Mouse (Mus musculus) midbrain, postnatal 0 days (tissue): Measurements from ENCODE around the gene Cdr2l. TPM values are rescaled to one million over a fixed set of nuclear protein-coding genes. Genes with fewer than 3 reads are reported as not detected.

Source experiments
- ATAC-seq: fragments of 200-750 bp; cut with Nextera tagmentation; 2 replicates; pipeline ENCODE4 v1.8.0; 2017; ENCODE audit warnings: moderate number of reproducible peaks, mild to moderate bottlenecking, moderate TSS enrichment, moderate library complexity; ENCODE audit not compliant: low FRiP score
- DNase-seq: peaks from one replicate; pipeline ENCODE4 v3.0.0-alpha.2; 2015; ENCODE audit warnings: low spot score
- H3K27ac ChIP-seq: fragments of 300-500 bp; sonication (generic); 2 replicates; pipeline ENCODE4 v1.5.1; 2014; ENCODE audit warnings: low read depth, mild to moderate bottlenecking, low read length, mixed read lengths
- H3K27me3 ChIP-seq: fragments of 300-500 bp; sonication (generic); 2 replicates; pipeline ENCODE4 v1.6.1; 2014; ENCODE audit warnings: low read length, control low read depth, mixed read lengths; ENCODE audit not compliant: insufficient read depth
- H3K36me3 ChIP-seq: fragments of 300-500 bp; sonication (generic); 2 replicates; pipeline ENCODE4 v1.6.1; 2014; ENCODE audit warnings: low read length, control low read depth, mixed read lengths; ENCODE audit not compliant: insufficient read depth
- H3K4me1 ChIP-seq: fragments of 300-500 bp; sonication (generic); 2 replicates; pipeline ENCODE4 v1.6.1; 2014; ENCODE audit warnings: mild to moderate bottlenecking, control low read depth, antibody characterized with exemption, low read length, mixed read lengths; ENCODE audit not compliant: insufficient read depth
- H3K4me2 ChIP-seq: fragments of 300-500 bp; sonication (generic); 2 replicates; pipeline ENCODE4 v1.6.1; 2014; ENCODE audit warnings: low read depth, mild to moderate bottlenecking, low read length, mixed read lengths; ENCODE audit not compliant: poor library complexity, severe bottlenecking
- H3K4me3 ChIP-seq: fragments of 300-500 bp; sonication (generic); 2 replicates; pipeline ENCODE4 v1.5.1; 2014; ENCODE audit warnings: low read depth, mild to moderate bottlenecking, low read length, moderate library complexity
- H3K9ac ChIP-seq: fragments of 300-500 bp; sonication (generic); replicated peaks from 2 replicates; pipeline ENCODE4 v1.6.1; 2014; ENCODE audit warnings: mild to moderate bottlenecking, low read length, moderate library complexity, mixed read lengths; ENCODE audit not compliant: poor library complexity, severe bottlenecking
- H3K9me3 ChIP-seq: fragments of 300-500 bp; sonication (generic); 2 replicates; pipeline ENCODE4 v1.6.1; 2016; ENCODE audit warnings: low read length, control low read depth
- CTCF ChIP-seq: IDR thresholded peaks from 2 replicates; pipeline ENCODE4 v1.5.1; 2016; ENCODE audit warnings: antibody characterized with exemption, mild to moderate bottlenecking
- WGBS: fragments of 180-500 bp; shearing (Covaris S2); extraction: QIAGEN DNeasy Blood & Tissue Kit; methylation state at CpG from one replicate; pipeline ENCODE4 v1.1.7; 2014; 5-methylcytosine and 5-hydroxymethylcytosine counted together
- polyA plus RNA-seq: library from polyadenylated mRNA; unstranded; fragments of >200 nt; fragmentation: Nextera tagmentation; extraction: Ambion mirVana; gene quantifications from 2 replicates; pipeline ENCODE4 v1.2.1, GENCODE M21; 2015
- total RNA-seq: library from RNA; depleted of rRNA; stranded (reverse); fragments of >200 nt; gene quantifications from 2 replicates; pipeline ENCODE4 v1.2.3, GENCODE M21; 2014

The Cdr2l gene
- total and polyA plus RNA-seq, 2 experiments from 2014 or later: 17.2 to 68.8 TPM

GRCm38 (mm10) chr11:115366039-115366705, 15.5 kb upstream of the Cdr2l start:
- H3K36me3 ChIP-seq: no peaks in the 10 kb centered on the region
- peak; percentile 5; the same call in 1 of the 2 replicates for ATAC-seq

DNA sequence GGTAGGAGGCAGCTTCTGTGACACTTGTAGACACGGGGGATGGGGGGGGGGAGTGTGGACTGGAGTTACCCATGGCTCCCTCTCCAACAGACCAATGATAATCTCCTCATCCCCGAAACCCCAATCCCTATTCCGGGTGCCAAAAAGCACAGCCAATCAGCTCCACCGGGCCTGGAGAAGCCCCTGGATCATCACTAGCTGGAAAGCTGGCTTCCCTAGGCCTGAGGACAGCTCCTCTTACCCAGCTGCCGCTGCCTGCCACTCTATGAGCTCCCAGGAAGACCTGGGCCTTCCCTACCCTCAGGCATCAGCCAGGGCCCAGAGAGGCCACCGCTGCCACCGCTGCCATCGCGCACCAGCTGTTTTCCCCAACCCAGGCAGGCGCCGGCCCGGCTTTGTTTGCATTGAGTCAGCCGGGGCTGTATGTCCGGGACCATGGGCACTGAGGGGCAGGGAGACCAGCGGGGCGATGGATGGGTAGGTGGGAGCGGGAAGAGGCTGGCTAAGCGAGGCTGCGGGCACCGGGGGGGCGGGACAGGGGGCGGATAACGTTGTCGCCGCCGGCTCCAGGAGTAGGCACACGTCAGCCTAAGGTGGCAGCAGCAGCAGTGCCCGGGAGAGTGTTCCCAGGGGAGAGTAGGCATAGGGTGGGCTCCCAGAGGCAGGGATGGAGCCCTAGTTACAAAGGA, 14.9 kb upstream of the Cdr2l start:
- Histone ChIP-seq H3K4me3 (peak overlapping the region; percentile 82), H3K4me2 (peak overlapping the region; percentile 93), H3K9ac (peak overlapping the region; percentile 87), H3K9me3 (no peaks in the 10 kb centered on the region), H3K27me3 (no peaks in the 10 kb centered on the region), H3K27ac (peak overlapping the region; percentile 88), H3K36me3 (no peaks in the 10 kb centered on the region), H3K4me1 (peaks cover 8% of the 10 kb centered on the region; the same call in 1 of the 2 replicates)
- no peak for TF ChIP-seq CTCF
- WGBS: 1% methylated on average over 28 of the region's 28 CpGs
- DNase-seq: peak; percentile 87
- peak; percentile 82 for ATAC-seq

More at GRCm38 (mm10) chr11:115366039-115366705, 15.5 kb upstream of the Cdr2l start:
- Histone ChIP-seq H3K27me3 (no peaks in the 10 kb centered on the region), H3K4me2 (peak overlapping the region; percentile 93), H3K4me3 (peak overlapping the region; percentile 82), H3K9me3 (no peaks in the 10 kb centered on the region), H3K4me1 (peaks cover 8% of the 10 kb centered on the region; the same call in 1 of the 2 replicates), H3K9ac (peak overlapping the region; percentile 87), H3K27ac (peak overlapping the region; percentile 88)
- TF ChIP-seq CTCF: no peak
- no peak for DNase-seq
- WGBS: 38% methylated on average over 7 of the region's 7 CpGs

GRCm38 (mm10) chr11:115367395-115367944, 14.2 kb upstream of the Cdr2l start, which contains the start of gene Hid1:
Gene Hid1 (minus strand): TSS chr11:115367756.
- Histone ChIP-seq H3K9ac (peak within 1 kb of the TSS; percentile 87), H3K36me3 (no peaks in the 10 kb centered on the region), H3K9me3 (no peaks in the 10 kb centered on the region), H3K4me3 (peak within 1 kb of the TSS; percentile 82), H3K4me1 (peaks cover 8% of the 10 kb centered on the region; the same call in 1 of the 2 replicates), H3K4me2 (peak within 1 kb of the TSS; percentile 93), H3K27ac (peak within 1 kb of the TSS; percentile 88), H3K27me3 (no peaks in the 10 kb centered on the region)
- DNase-seq (peak; percentile 86), ATAC-seq (0 out of 2 replicates have a peak, but pooled peaks have one; percentile 15)
- TF ChIP-seq CTCF: no peak
- WGBS: under 1% methylated on average over 37 of the region's 39 CpGs

DNA sequence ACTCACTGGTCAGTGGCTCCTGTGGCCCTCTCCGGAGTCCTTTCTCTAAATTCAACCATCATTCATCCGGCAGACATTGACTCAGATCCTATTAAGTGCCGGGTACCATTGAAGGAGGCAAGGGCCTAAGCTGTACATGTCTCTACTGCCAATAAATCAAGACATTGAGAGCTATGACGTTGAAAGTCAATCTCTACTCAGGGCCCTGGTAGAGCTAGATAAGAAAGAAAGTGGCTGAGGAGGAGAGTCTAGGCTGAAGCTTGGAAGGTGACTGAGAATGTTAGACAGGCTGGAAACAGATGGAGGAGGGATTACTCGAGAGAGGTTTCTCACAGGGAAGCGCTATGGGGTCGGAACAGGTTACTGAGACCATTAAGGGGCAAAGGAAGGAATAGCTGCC, 11.3 kb upstream of the Cdr2l start:
- DNase-seq: no peak
- no peaks in the 10 kb centered on the region for H3K36me3 ChIP-seq
- ATAC-seq: no peak
- H3K4me2 ChIP-seq: no peak overlapping the region
- no peaks in the 10 kb centered on the region for H3K27me3 ChIP-seq
- WGBS: 65% methylated on average over 7 of the region's 7 CpGs
- H3K27ac ChIP-seq: no peak overlapping the region
- TF ChIP-seq CTCF: no peak
- H3K9ac ChIP-seq: no peak overlapping the region
- H3K9me3 ChIP-seq: no peaks in the 10 kb centered on the region
- peaks cover 18% of the 10 kb centered on the region; the same call in 1 of the 2 replicates for H3K4me1 ChIP-seq
- H3K4me3 ChIP-seq: no peak overlapping the region

- no peak for TF ChIP-seq CTCF
- ATAC-seq: no peak
- Histone ChIP-seq H3K4me2 (no peak overlapping the region), H3K27ac (no peak overlapping the region), H3K36me3 (no peaks in the 10 kb centered on the region), H3K9me3 (no peaks in the 10 kb centered on the region), H3K9ac (no peak overlapping the region), H3K4me3 (no peak overlapping the region), H3K4me1 (peaks cover 12% of the 10 kb centered on the region; the same call in 1 of the 2 replicates), H3K27me3 (no peaks in the 10 kb centered on the region)
- 78% methylated on average over 8 of the region's 8 CpGs for WGBS
- DNase-seq: no peak
Measured at GRCm38 (mm10) chr11:115371354-115371753, 10.4 kb upstream of the Cdr2l start.
